Mouse (Mus musculus) natural killer cell, adult 2 months (primary cell): ENCODE measurements around the gene Phf8.
"Not testable (repeated sequence)": the region's sequence is repeated elsewhere in the genome, so short reads cannot be mapped to it uniquely, and the experiment has no call there.

ENCODE experiments used
- DNase-seq, 2 experiments: peaks; one replicate each; pipeline ENCODE4 v3.0.0; 2022; ENCODE audit warnings: low spot score in 2 of 2

The Phf8 gene

GRCm38 (mm10) chrX:151520458-151521322, at the start of gene Phf8:
TSS of gene Phf8 (plus strand) at chrX:151520672.
- DNase-seq = peak; percentile 93 to 95

- no peak for DNase-seq
These were observed 32.3 kb upstream of the Phf8 start for GRCm38 (mm10) chrX:151488128-151488527.

- DNase-seq = not testable (repeated sequence)
These were observed 27.2 kb upstream of the Phf8 start for GRCm38 (mm10) chrX:151493269-151493668.

- DNase-seq = no peak
These were observed 23.9 kb upstream of the Phf8 start for GRCm38 (mm10) chrX:151496596-151496995.

GRCm38 (mm10) chrX:151508536-151508935, 11.9 kb upstream of the Phf8 start:
- DNase-seq = no peak

- DNase-seq = no peak
These were observed 10.6 kb upstream of the Phf8 start for GRCm38 (mm10) chrX:151509906-151510305.

- DNase-seq = no peak
These were observed 7.4 kb upstream of the Phf8 start for GRCm38 (mm10) chrX:151513066-151513465.

GRCm38 (mm10) chrX:151513694-151514093, 6.8 kb upstream of the Phf8 start:
- no peak for DNase-seq

GRCm38 (mm10) chrX:151518181-151518580, 2.3 kb upstream of the Phf8 start:
- DNase-seq = no peak

GRCm38 (mm10) chrX:151520127-151520457, 380 bp upstream of the Phf8 start:
- no peak for DNase-seq

- no peak for DNase-seq
These were observed 1.5 kb downstream of the Phf8 start for GRCm38 (mm10) chrX:151521786-151522522.

- no peak for DNase-seq
These were observed 32.9 kb downstream of the Phf8 start for GRCm38 (mm10) chrX:151553356-151553755.

GRCm38 (mm10) chrX:151575166-151575565, 54.7 kb downstream of the Phf8 start:
- DNase-seq = no peak

- DNase-seq = no peak
These were observed 122.9 kb downstream of the Phf8 start for GRCm38 (mm10) chrX:151643386-151643785.

- no peak for DNase-seq
These were observed 133.3 kb downstream of the Phf8 start for GRCm38 (mm10) chrX:151653744-151654143.

- no peak for DNase-seq
These were observed 154.2 kb downstream of the Phf8 start for GRCm38 (mm10) chrX:151674492-151675171.
